Mouse (Mus musculus): Measurements from ENCODE around the gene Pigk. TPM values are rescaled to one million over a fixed set of nuclear protein-coding genes. Genes with fewer than 3 reads are reported as not detected.
"Not testable (repeated sequence)": the region's sequence is repeated elsewhere in the genome, so short reads cannot be mapped to it uniquely, and the experiment has no call there.

Pigk gene
- total and polyA plus RNA-seq, 3 experiments = 4.1 to 39.2 (median 34.2) TPM

GRCm38 (mm10) chr3:152767485-152767884 is 53.6 kb downstream of the Pigk start:
- Histone ChIP-seq H3K4me3 (ENCODE audit: low read depth, low read length) (no peak overlapping the region), H3K9me3 (replicated peaks) (no peaks in the 10 kb centered on the region), H3K27me3 (ENCODE audit: insufficient read depth, low read length) (no peaks in the 10 kb centered on the region), H3K36me3 (replicated peaks) (peaks cover 65% of the 10 kb centered on the region), H3K4me1 (ENCODE audit: insufficient read depth, low read depth, low read length) (peaks cover 40% of the 10 kb centered on the region)
- ATAC-seq (ENCODE audit: extremely low read depth, insufficient number of reproducible peaks, low FRiP score, poor library complexity, severe bottlenecking) (no peak), DNase-seq (ENCODE audit: low spot score) (no peak)
- no peak for TF ChIP-seq GATA2 (IDR thresholded peaks at IDR 0.05; ENCODE audit: borderline replicate concordance, low read depth, low read length)
- TF ChIP-seq TAL1 (conservative IDR thresholded peaks at IDR 0.05; ENCODE audit: low read depth, low read length) = no peak
- no peak for TF ChIP-seq POLR2AphosphoS5 (IDR thresholded peaks at IDR 0.05; ENCODE audit: insufficient replicate concordance, low read depth, low read length)
- no peak for TF ChIP-seq GATA1 (IDR thresholded peaks at IDR 0.05; ENCODE audit: borderline replicate concordance, low read length)
- no peak for TF ChIP-seq CTCF (IDR thresholded peaks at IDR 0.05; ENCODE audit: low read depth, low read length)

GRCm38 (mm10) chr3:152770056-152770455 is 56.2 kb downstream of the Pigk start:
- Histone ChIP-seq H3K4me1 (ENCODE audit: insufficient read depth, low read depth, low read length) (peaks cover 18% of the 10 kb centered on the region), H3K27me3 (ENCODE audit: insufficient read depth, low read length) (no peaks in the 10 kb centered on the region), H3K9me3 (replicated peaks) (no peaks in the 10 kb centered on the region), H3K4me3 (ENCODE audit: low read depth, low read length) (no peak overlapping the region), H3K36me3 (replicated peaks) (peaks cover 75% of the 10 kb centered on the region)
- ATAC-seq (ENCODE audit: extremely low read depth, insufficient number of reproducible peaks, low FRiP score, poor library complexity, severe bottlenecking) (no peak), DNase-seq (ENCODE audit: low spot score) (no peak)
- TF ChIP-seq GATA1 (IDR thresholded peaks at IDR 0.05; ENCODE audit: borderline replicate concordance, low read length) (no peak), CTCF (IDR thresholded peaks at IDR 0.05; ENCODE audit: low read depth, low read length) (no peak), TAL1 (conservative IDR thresholded peaks at IDR 0.05; ENCODE audit: low read depth, low read length) (no peak), GATA2 (IDR thresholded peaks at IDR 0.05; ENCODE audit: borderline replicate concordance, low read depth, low read length) (no peak), POLR2AphosphoS5 (IDR thresholded peaks at IDR 0.05; ENCODE audit: insufficient replicate concordance, low read depth, low read length) (no peak)

GRCm38 (mm10) chr3:152776363-152776762 is 62.5 kb downstream of the Pigk start:
- DNase-seq (ENCODE audit: low spot score) (no peak), ATAC-seq (ENCODE audit: extremely low read depth, insufficient number of reproducible peaks, low FRiP score, poor library complexity, severe bottlenecking) (no peak)
- Histone ChIP-seq H3K36me3 (replicated peaks) (peaks cover 62% of the 10 kb centered on the region), H3K9me3 (replicated peaks) (no peaks in the 10 kb centered on the region), H3K4me3 (ENCODE audit: low read depth, low read length) (no peak overlapping the region), H3K4me1 (ENCODE audit: insufficient read depth, low read depth, low read length) (no peaks in the 10 kb centered on the region; the same call in 1 of the 2 replicates), H3K27me3 (ENCODE audit: insufficient read depth, low read length) (no peaks in the 10 kb centered on the region)
- TF ChIP-seq GATA1 (IDR thresholded peaks at IDR 0.05; ENCODE audit: borderline replicate concordance, low read length) (no peak), GATA2 (IDR thresholded peaks at IDR 0.05; ENCODE audit: borderline replicate concordance, low read depth, low read length) (no peak), TAL1 (conservative IDR thresholded peaks at IDR 0.05; ENCODE audit: low read depth, low read length) (no peak), POLR2AphosphoS5 (IDR thresholded peaks at IDR 0.05; ENCODE audit: insufficient replicate concordance, low read depth, low read length) (no peak), CTCF (IDR thresholded peaks at IDR 0.05; ENCODE audit: low read depth, low read length) (no peak)

- Histone ChIP-seq H3K36me3 (replicated peaks) (peaks cover 56% of the 10 kb centered on the region), H3K4me3 (ENCODE audit: low read depth, low read length) (no peak overlapping the region), H3K27me3 (ENCODE audit: insufficient read depth, low read length) (no peaks in the 10 kb centered on the region), H3K9me3 (replicated peaks) (no peaks in the 10 kb centered on the region), H3K4me1 (ENCODE audit: insufficient read depth, low read depth, low read length) (no peaks in the 10 kb centered on the region; the same call in 1 of the 2 replicates)
- DNase-seq (ENCODE audit: low spot score) (no peak), ATAC-seq (ENCODE audit: extremely low read depth, insufficient number of reproducible peaks, low FRiP score, poor library complexity, severe bottlenecking) (no peak)
- TF ChIP-seq POLR2AphosphoS5 (IDR thresholded peaks at IDR 0.05; ENCODE audit: insufficient replicate concordance, low read depth, low read length) (no peak), CTCF (IDR thresholded peaks at IDR 0.05; ENCODE audit: low read depth, low read length) (no peak), GATA2 (IDR thresholded peaks at IDR 0.05; ENCODE audit: borderline replicate concordance, low read depth, low read length) (no peak), TAL1 (conservative IDR thresholded peaks at IDR 0.05; ENCODE audit: low read depth, low read length) (no peak), GATA1 (IDR thresholded peaks at IDR 0.05; ENCODE audit: borderline replicate concordance, low read length) (no peak)
Observed at GRCm38 (mm10) chr3:152776872-152777540, 63.1 kb downstream of the Pigk start.

- H3K4me1 ChIP-seq (ENCODE audit: insufficient read depth, low read depth, low read length) = peaks cover 3% of the 10 kb centered on the region; the same call in 1 of the 2 replicates
- H3K9me3 ChIP-seq (replicated peaks) = no peaks in the 10 kb centered on the region
- H3K36me3 ChIP-seq (replicated peaks) = peaks cover 49% of the 10 kb centered on the region
- TF ChIP-seq GATA2 (IDR thresholded peaks at IDR 0.05; ENCODE audit: borderline replicate concordance, low read depth, low read length) = no peak
- ATAC-seq (ENCODE audit: extremely low read depth, insufficient number of reproducible peaks, low FRiP score, poor library complexity, severe bottlenecking) (no peak), DNase-seq (ENCODE audit: low spot score) (no peak)
- no peaks in the 10 kb centered on the region for H3K27me3 ChIP-seq (ENCODE audit: insufficient read depth, low read length)
- H3K4me3 ChIP-seq (ENCODE audit: low read depth, low read length) = no peak overlapping the region
Observed at GRCm38 (mm10) chr3:152779819-152780218, 65.9 kb downstream of the Pigk start.

GRCm38 (mm10) chr3:152783792-152784191 is 69.9 kb downstream of the Pigk start:
- DNase-seq (ENCODE audit: low spot score) = peak; percentile 26
- H3K9me3 ChIP-seq (replicated peaks) = no peaks in the 10 kb centered on the region
- no peak overlapping the region for H3K4me3 ChIP-seq (ENCODE audit: low read depth, low read length)
- H3K36me3 ChIP-seq (replicated peaks) = peaks cover 46% of the 10 kb centered on the region
- peaks cover 6% of the 10 kb centered on the region; the same call in 1 of the 2 replicates for H3K4me1 ChIP-seq (ENCODE audit: insufficient read depth, low read depth, low read length)
- no peaks in the 10 kb centered on the region for H3K27me3 ChIP-seq (ENCODE audit: insufficient read depth, low read length)
- ATAC-seq (ENCODE audit: extremely low read depth, insufficient number of reproducible peaks, low FRiP score, poor library complexity, severe bottlenecking) = peak; percentile 49
- TF ChIP-seq TAL1 (conservative IDR thresholded peaks at IDR 0.05; ENCODE audit: low read depth, low read length) (no peak), CTCF (IDR thresholded peaks at IDR 0.05; ENCODE audit: low read depth, low read length) (peak; percentile 72)

GRCm38 (mm10) chr3:152784353-152784752 is 70.5 kb downstream of the Pigk start:
- H3K4me1 ChIP-seq (ENCODE audit: insufficient read depth, low read depth, low read length); ATAC-seq (ENCODE audit: extremely low read depth, insufficient number of reproducible peaks, low FRiP score, poor library complexity, severe bottlenecking); DNase-seq (ENCODE audit: low spot score); H3K4me3 ChIP-seq (ENCODE audit: low read depth, low read length); H3K27me3 ChIP-seq (ENCODE audit: insufficient read depth, low read length); H3K9me3 ChIP-seq (replicated peaks): not testable (repeated sequence)
- peaks cover 46% of the 10 kb centered on the region for H3K36me3 ChIP-seq (replicated peaks)

GRCm38 (mm10) chr3:152788301-152788953 is 74.5 kb downstream of the Pigk start:
- not testable (repeated sequence) for ATAC-seq (ENCODE audit: extremely low read depth, insufficient number of reproducible peaks, low FRiP score, poor library complexity, severe bottlenecking); H3K4me3 ChIP-seq (ENCODE audit: low read depth, low read length); DNase-seq (ENCODE audit: low spot score); H3K9me3 ChIP-seq (replicated peaks); H3K27me3 ChIP-seq (ENCODE audit: insufficient read depth, low read length); H3K4me1 ChIP-seq (ENCODE audit: insufficient read depth, low read depth, low read length)
- H3K36me3 ChIP-seq (replicated peaks) = peaks cover 68% of the 10 kb centered on the region

Data from G1E (cell line).